Mouse (Mus musculus) hindbrain, embryonic 10.5 days (tissue): ENCODE data around the gene Chmp2b. TPM values are rescaled to one million over a fixed set of nuclear protein-coding genes. Genes with fewer than 3 reads are reported as not detected.

ENCODE experiments used
- DNase-seq: peaks from one replicate; pipeline ENCODE4 v3.0.0-alpha.2; 2017; ENCODE audit warnings: low spot score
- H3K27ac ChIP-seq: fragments of 300-500 bp; sonication (generic); 2 replicates; pipeline ENCODE4 v1.5.1; 2016; ENCODE audit warnings: mild to moderate bottlenecking, moderate library complexity
- H3K27me3 ChIP-seq: fragments of 300-500 bp; sonication (generic); 2 replicates; pipeline ENCODE4 v1.6.1; 2016; ENCODE audit warnings: mild to moderate bottlenecking; ENCODE audit not compliant: poor library complexity, insufficient read depth, severe bottlenecking
- H3K36me3 ChIP-seq: fragments of 300-500 bp; sonication (generic); 2 replicates; pipeline ENCODE4 v1.6.1; 2016; ENCODE audit warnings: mild to moderate bottlenecking, moderate library complexity
- H3K4me1 ChIP-seq: fragments of 300-500 bp; sonication (generic); replicated peaks from 2 replicates; pipeline ENCODE4 v1.6.1; 2016; ENCODE audit warnings: mild to moderate bottlenecking
- H3K4me3 ChIP-seq: fragments of 300-500 bp; sonication (generic); 2 replicates; pipeline ENCODE4 v1.5.1; 2016; ENCODE audit warnings: mild to moderate bottlenecking, moderate library complexity
- H3K9me3 ChIP-seq: fragments of 300-500 bp; sonication (generic); 2 replicates; pipeline ENCODE4 v1.6.1; 2016; ENCODE audit warnings: mild to moderate bottlenecking, moderate library complexity
- WGBS: fragments of 180-500 bp; shearing (Covaris S2); methylation state at CpG from one replicate; pipeline ENCODE4 v1.1.7; 2016; 5-methylcytosine and 5-hydroxymethylcytosine counted together
- polyA plus RNA-seq: library from polyadenylated mRNA; unstranded; fragments of >200 nt; fragmentation: Nextera tagmentation; extraction: Ambion mirVana; gene quantifications from 2 replicates; pipeline ENCODE4 v1.2.1, GENCODE M21; 2016

Chmp2b gene
- polyA plus RNA-seq, result 46.4 and 49.8 TPM in 2 replicates

GRCm38 (mm10) chr16:65561963-65562863 lies at the start of gene Chmp2b:
Gene Chmp2b, minus strand, starts transcription at chr16:65562726.
- Histone ChIP-seq H3K27me3 (no peaks in the 10 kb centered on the region), H3K27ac (peak within 1 kb of the TSS; percentile 90), H3K4me3 (peak within 1 kb of the TSS; percentile 96), H3K9me3 (no peaks in the 10 kb centered on the region), H3K36me3 (no peaks in the 10 kb centered on the region), H3K4me1 (peaks cover 15% of the 10 kb centered on the region)
- under 1% methylated on average over 69 of the region's 69 CpGs for WGBS
- peak; percentile 85 for DNase-seq

DNA sequence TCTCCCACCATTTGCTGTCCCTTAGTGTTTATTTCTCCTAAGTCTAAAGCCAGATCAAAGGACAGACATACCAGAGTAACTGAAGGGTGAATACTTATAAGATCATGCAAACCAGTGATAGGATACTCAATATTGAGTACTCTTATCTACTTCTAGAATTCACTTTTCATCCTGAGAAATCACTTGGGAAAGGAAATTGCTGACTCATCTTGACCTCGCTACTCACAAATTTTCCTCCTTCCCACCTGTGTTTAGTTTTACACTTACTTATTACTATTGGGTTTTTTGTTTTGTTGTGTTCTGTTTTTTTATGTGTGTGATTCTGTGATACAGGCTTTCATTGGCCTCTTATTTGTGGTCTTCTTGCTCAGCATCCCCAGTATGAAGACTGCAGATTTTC lies 49.2 kb upstream of the Chmp2b start:
- Histone ChIP-seq H3K36me3 (no peaks in the 10 kb centered on the region), H3K4me3 (no peak overlapping the region), H3K27ac (no peak overlapping the region), H3K9me3 (no peaks in the 10 kb centered on the region), H3K4me1 (no peaks in the 10 kb centered on the region), H3K27me3 (no peaks in the 10 kb centered on the region)
- WGBS, result 86% methylated on average over 1 of the region's 1 CpGs
- DNase-seq, result no peak

DNA sequence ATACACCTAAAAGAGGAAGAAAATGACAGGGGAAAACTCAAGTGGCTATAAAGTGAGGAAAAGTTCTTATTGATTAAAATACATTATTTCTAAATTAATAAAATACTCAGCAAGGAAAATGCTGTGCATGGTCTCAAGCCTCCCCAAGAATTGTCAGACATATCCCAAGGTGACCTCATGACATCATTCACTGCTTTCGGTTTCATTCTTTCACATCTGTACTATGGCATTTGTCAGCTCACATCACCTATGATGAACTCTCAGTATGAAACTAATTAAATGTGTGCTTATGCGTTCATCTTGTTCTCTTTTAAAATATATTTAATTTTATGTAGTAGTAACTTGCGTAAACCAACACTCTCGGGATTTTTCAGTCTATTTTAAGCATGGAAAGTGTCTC lies 38.3 kb upstream of the Chmp2b start:
- Histone ChIP-seq H3K4me3 (no peak overlapping the region), H3K4me1 (no peaks in the 10 kb centered on the region), H3K27me3 (no peaks in the 10 kb centered on the region), H3K27ac (no peak overlapping the region), H3K36me3 (no peaks in the 10 kb centered on the region), H3K9me3 (no peaks in the 10 kb centered on the region)
- no peak for DNase-seq
- 82% methylated on average over 4 of the region's 4 CpGs for WGBS

DNA sequence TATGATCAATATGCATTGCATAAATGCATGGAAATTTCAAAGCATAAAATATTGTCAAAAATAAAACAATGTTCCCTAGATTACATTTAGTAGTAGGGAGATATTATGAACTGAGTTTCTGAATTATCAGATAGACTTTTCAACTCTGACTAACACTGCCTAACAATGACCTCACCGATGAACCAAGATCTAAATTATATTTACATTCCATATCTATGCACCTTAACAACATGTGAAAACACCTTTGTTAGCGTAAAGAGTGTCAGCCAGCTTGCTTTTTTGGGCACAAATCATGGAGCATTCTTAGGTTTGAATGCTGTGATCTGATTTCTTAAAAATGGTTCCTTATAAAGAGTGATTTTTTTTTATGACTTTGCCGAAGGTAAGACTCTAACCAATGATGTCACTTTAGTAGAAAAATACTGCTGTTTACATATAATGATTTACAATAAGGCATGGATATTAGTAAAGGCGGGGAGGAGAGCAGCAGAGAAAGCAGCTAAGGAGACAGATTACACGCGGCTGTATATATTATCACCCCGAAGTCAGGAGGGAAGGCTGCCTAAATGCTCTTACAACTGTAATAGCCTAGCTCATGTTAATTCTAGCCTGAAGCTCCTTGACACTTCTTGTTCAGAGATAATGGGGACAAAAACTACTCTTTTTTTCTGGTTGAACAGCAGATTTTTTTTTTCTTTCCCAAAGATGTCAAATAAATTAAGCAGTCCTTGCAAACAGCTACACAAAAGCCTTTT lies 23.8 kb upstream of the Chmp2b start:
- Histone ChIP-seq H3K4me1 (no peaks in the 10 kb centered on the region), H3K36me3 (no peaks in the 10 kb centered on the region), H3K27me3 (no peaks in the 10 kb centered on the region), H3K4me3 (no peak overlapping the region), H3K9me3 (no peaks in the 10 kb centered on the region), H3K27ac (no peak overlapping the region)
- DNase-seq, result no peak
- WGBS, result 83% methylated on average over 7 of the region's 7 CpGs

- no peaks in the 10 kb centered on the region for H3K36me3 ChIP-seq
- H3K9me3 ChIP-seq, result no peaks in the 10 kb centered on the region
- 82% methylated on average over 2 of the region's 2 CpGs for WGBS
- no peaks in the 10 kb centered on the region for H3K27me3 ChIP-seq
- no peaks in the 10 kb centered on the region for H3K4me1 ChIP-seq
- DNase-seq, result no peak
- no peak overlapping the region for H3K27ac ChIP-seq
- H3K4me3 ChIP-seq, result no peak overlapping the region
These were observed 23.2 kb upstream of the Chmp2b start for GRCm38 (mm10) chr16:65585699-65586098.

- WGBS, result 50% methylated on average over 6 of the region's 6 CpGs
These were observed 14.9 kb upstream of the Chmp2b start for GRCm38 (mm10) chr16:65577298-65578029.

DNA sequence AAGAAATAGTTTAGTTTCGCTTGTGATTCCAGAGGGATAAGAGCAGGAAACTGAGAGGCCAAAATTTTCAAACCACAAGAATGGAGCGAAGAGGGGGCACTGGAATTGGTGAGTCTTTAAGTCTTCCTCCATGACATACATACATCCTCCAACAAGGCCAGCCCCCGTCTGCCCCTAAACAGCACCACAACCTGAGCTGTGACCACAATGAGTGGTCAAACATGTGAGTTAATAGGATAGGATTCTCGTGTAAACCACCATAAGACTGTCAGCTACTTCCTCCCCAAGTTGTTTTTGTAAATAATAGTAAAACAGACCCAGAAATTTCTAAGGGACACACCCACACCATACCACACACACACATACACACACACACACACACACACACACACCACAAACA lies 6.3 kb upstream of the Chmp2b start:
- no peaks in the 10 kb centered on the region for H3K27me3 ChIP-seq
- WGBS, result 82% methylated on average over 4 of the region's 4 CpGs
- no peak for DNase-seq
- H3K27ac ChIP-seq, result no peak overlapping the region
- H3K4me3 ChIP-seq, result no peak overlapping the region
- no peaks in the 10 kb centered on the region for H3K4me1 ChIP-seq
- H3K36me3 ChIP-seq, result no peaks in the 10 kb centered on the region
- H3K9me3 ChIP-seq, result no peaks in the 10 kb centered on the region

More at GRCm38 (mm10) chr16:65577298-65578029, 14.9 kb upstream of the Chmp2b start:
- Histone ChIP-seq H3K4me1 (no peaks in the 10 kb centered on the region), H3K27me3 (no peaks in the 10 kb centered on the region), H3K27ac (no peak overlapping the region), H3K9me3 (no peaks in the 10 kb centered on the region), H3K4me3 (no peak overlapping the region), H3K36me3 (no peaks in the 10 kb centered on the region)
- no peak for DNase-seq

DNA sequence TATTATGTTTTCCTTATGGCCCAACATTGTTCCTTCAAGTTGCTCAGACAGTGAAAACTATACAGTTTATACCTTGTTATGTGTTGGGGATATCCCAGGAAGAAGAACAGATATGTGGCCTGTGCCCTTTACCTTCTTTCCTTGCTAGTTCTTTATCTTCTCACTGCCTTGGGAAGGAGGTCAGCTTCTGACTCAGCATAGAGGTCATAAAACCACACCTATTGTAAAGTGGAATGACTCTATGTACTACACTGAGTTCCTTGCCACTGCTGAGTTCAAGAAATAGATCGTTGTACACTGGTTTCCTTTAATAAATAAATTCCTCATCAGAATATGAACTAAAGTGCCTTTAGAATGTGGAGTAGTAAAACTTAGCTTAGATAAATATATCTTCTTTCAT lies 2.4 kb upstream of the Chmp2b start:
- Histone ChIP-seq H3K27me3 (no peaks in the 10 kb centered on the region), H3K9me3 (no peaks in the 10 kb centered on the region), H3K4me1 (peaks cover 15% of the 10 kb centered on the region), H3K4me3 (no peak overlapping the region), H3K36me3 (no peaks in the 10 kb centered on the region), H3K27ac (no peak overlapping the region)
- WGBS, result 95% methylated on average over 1 of the region's 1 CpGs
- no peak for DNase-seq

GRCm38 (mm10) chr16:65564306-65564705 lies 1.8 kb upstream of the Chmp2b start:
- H3K4me3 ChIP-seq, result no peak overlapping the region
- H3K4me1 ChIP-seq, result peaks cover 15% of the 10 kb centered on the region
- H3K36me3 ChIP-seq, result no peaks in the 10 kb centered on the region
- DNase-seq, result no peak
- H3K9me3 ChIP-seq, result no peaks in the 10 kb centered on the region
- no peaks in the 10 kb centered on the region for H3K27me3 ChIP-seq
- WGBS, result 88% methylated on average over 8 of the region's 8 CpGs
- no peak overlapping the region for H3K27ac ChIP-seq

- under 1% methylated on average over 10 of the region's 10 CpGs for WGBS
- H3K9me3 ChIP-seq, result no peaks in the 10 kb centered on the region
- no peak for DNase-seq
- H3K4me1 ChIP-seq, result peaks cover 15% of the 10 kb centered on the region
- H3K4me3 ChIP-seq, result peak overlapping the region; percentile 96
- H3K27me3 ChIP-seq, result no peaks in the 10 kb centered on the region
- no peaks in the 10 kb centered on the region for H3K36me3 ChIP-seq
- peak overlapping the region; percentile 90 for H3K27ac ChIP-seq
These were observed 309 bp upstream of the Chmp2b start for GRCm38 (mm10) chr16:65562864-65563206.

DNA sequence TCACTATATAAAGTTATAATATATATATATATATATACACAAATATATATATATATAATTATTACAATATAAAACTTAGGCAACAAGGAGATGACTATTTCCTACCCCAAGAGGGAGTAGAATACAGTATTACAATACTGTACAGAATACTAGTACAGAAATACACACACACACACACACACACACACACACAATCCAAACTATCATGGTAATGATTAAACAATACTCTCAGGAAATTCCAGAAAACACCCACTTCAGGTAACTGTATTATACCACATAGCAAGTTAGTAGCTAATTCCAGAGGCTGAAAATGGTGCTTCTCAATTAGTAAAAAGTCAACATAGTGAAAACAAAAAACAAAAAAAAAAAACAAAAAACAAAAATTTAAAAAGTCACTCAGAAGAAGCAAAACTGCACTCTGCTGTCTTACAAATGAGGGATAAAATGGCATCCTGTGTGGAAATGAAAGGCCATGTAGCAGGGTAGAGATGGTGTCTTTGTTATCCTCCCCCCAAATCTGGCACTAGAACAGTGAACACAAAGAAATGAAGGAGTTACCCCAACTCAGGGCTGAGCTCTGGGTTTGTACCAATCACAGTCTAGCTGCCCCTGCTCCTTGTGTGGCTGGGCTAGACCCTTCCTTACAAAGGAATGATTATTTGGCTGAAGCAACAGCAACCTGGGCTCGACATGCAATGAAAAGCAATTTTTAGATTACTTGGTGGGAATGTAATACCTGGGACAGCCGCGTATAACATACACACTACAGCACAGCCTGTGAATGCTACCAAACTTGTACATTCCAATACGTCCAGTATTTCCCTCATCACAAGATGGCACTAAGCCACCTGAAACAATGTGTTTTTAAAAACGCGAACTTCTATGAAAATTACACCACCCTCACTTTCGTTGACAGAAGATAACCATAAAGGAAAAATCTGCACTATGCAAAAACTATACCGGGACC lies 1.2 kb downstream of the Chmp2b start:
- H3K4me3 ChIP-seq, result peak overlapping the region; percentile 96
- peak; percentile 6 for DNase-seq
- H3K4me1 ChIP-seq, result peaks cover 15% of the 10 kb centered on the region
- no peaks in the 10 kb centered on the region for H3K27me3 ChIP-seq
- no peaks in the 10 kb centered on the region for H3K9me3 ChIP-seq
- H3K27ac ChIP-seq, result 0 out of 2 replicates have a peak overlapping the region, but pooled peaks have one; percentile 90
- WGBS, result 15% methylated on average over 8 of the region's 8 CpGs
- H3K36me3 ChIP-seq, result no peaks in the 10 kb centered on the region

- no peaks in the 10 kb centered on the region for H3K27me3 ChIP-seq
- no peak overlapping the region for H3K27ac ChIP-seq
- H3K36me3 ChIP-seq, result no peaks in the 10 kb centered on the region
- 85% methylated on average over 2 of the region's 2 CpGs for WGBS
- no peak overlapping the region for H3K4me3 ChIP-seq
- no peaks in the 10 kb centered on the region for H3K9me3 ChIP-seq
- peaks cover 15% of the 10 kb centered on the region for H3K4me1 ChIP-seq
- DNase-seq, result no peak
These were observed 2.9 kb downstream of the Chmp2b start for GRCm38 (mm10) chr16:65559591-65559990.
